Mouse (Mus musculus): ENCODE measurements at regions not wholly inside any gene's neighbourhood (a gene's known extent, or its start where the extent isn't known, plus 50 kb on each side); places are given as distances from the start of the nearest gene placed in this dataset.
"Not testable (repeated sequence)": the region's sequence is repeated elsewhere in the genome, so short reads cannot be mapped to it uniquely, and the experiment has no call there.

DNA sequence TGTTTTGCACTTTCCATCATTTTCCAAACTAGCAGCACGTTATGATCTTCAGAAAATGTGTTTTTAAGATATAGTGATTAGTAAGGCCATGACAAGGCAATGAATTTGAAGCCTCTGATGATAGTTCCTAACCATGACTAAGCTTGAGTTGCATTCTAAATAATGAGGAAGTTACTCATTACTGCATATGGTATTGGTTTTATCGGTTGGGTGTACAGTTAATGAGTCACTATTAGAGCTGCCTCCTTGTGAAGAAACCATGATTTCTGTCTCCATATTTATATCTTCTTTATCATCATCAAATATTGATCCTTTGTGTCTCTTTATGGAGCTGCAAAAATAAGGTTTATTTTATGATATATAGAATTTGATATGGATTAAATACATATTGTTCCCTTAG lies 4763.5 kb upstream of the Gm7489 start:
- no peak for DNase-seq (ENCODE audit: low read depth, low spot score)

DNA sequence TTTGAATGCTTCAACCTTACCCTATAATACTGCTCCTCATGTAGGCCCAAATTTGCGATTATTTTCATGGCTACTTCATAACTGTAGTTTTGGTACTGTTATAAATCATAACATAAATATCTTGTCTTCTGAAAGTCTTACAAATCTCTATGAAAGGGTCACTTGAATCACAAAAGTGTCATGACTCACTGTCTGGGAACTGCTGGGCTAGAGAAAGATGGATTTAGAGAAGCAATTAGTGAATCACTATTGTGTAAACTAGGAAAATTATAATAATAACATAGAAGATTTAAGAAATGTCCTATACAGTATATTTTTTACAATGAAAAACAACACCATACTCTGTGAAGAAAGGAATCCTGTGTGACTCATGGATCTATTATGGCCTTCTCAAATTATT lies 4738.3 kb upstream of the Gm7489 start:
- no peak for DNase-seq (ENCODE audit: low read depth, low spot score)

DNA sequence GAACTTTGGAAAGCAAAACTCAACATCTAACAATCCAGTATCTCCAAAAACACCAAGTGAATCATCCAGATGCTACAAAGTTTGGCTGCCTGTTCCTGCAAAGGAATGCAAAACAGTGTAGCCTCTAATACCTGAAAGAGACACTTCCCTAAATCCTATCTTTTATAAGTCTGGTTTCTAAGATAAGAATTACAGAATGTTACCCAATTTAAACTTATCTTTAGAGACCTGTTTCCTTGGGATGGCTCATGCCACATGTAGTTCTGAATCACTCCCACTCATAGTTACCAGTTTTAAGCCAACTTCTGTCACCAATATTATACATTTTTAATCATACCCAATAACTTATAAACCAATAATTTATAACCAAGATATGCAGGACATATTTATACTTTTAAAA lies 4732.7 kb upstream of the Gm7489 start:
- no peak for DNase-seq (ENCODE audit: low read depth, low spot score)

DNA sequence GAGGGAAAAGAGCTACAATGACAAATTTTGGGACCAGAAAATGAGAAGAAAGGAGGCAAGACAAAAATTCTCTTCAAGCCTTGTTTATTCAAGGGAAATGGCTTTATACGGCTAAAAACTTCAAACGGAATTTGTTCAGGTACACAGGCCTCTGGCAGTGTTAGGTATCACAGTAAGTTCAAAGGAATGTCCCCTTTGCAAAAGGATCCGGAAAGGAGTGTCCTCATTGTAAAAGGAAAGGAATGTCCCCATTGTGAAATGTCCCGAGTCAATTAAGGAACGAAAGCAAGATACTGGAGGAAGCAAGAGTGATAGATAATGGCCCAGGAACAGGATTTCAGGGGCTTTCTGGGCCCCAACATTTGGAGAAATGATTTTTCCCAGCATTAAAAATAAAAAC lies 4730.7 kb upstream of the Gm7489 start:
- no peak for DNase-seq (ENCODE audit: low read depth, low spot score)

DNA sequence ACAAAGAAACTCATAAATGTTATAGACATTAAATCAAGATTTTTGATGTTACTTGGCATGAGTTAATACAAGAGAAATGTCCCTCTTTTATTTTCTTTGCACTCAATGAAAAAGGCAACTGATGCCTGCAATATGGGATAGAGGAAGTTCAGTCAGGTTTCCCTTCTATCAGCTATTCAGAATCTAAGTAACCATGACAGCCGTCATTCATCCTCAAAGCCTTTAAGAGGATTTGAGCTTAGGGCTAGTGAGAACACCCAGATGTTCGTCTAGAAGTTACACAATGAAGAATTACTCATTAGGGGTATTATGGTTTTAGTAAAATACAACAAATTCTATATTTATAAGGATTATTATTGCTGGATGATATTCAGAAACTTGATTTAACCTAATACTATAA lies 4693.2 kb upstream of the Gm7489 start:
- no peak for DNase-seq (ENCODE audit: low read depth, low spot score)

DNA sequence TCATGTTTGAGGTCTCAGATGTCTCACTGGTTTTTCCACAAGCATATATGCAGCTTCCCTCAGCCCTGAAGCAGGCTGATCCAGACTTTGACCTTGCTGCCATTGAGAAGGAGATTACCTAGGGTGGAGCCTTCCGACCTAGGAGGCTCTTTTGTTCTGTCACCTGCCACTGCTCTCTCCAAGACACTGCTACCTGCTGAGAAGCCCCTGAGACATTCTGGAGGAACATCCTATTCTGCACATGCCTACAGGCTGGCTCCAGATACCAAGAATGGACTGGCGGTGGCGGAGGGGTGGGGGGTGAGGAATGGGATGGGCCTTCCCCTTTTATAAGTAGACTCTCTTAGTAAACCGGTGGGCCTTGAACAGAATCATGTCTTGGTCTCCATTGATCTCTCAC lies 4692.1 kb upstream of the Gm7489 start:
- DNase-seq (ENCODE audit: low read depth, low spot score) = not testable (repeated sequence)

DNA sequence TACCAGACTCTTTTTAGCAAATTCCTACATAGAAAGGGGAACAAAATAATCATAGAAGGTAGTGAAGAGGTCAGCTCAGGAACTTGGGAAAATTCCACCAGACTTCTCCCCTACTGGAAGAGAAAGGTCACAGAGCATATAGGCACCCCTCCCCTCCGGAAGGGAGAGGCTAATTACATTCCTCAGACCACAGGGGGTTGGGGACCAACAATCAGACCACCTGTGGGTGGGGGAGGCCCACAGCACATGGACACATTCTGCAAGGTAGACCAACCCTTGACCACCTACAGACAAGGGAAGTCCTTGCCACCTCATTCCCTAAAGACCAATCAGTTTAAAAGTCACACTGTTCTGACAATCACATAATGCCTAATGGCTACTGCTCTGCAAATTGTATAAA lies 4655.6 kb upstream of the Gm7489 start:
- no peak for DNase-seq (ENCODE audit: low read depth, low spot score)

DNA sequence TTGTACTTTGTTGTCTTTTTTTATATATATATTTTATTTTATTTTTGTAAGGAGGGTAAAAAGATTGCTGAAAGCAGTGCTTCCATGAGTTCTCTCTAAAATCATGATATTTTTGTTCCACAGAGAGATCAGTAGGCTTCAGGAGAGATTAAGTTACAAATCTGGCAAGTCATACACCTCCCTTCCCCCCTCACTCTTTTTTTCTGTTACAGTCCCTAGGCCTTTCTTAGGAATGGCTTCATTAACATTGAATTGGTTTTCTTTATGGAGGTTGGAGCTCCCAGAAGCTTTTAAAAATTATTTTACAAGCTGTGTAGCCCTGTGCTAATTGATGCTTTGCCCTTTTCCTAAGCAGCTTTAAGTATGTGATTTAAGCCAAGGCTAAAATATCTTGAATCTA lies 4653.9 kb upstream of the Gm7489 start:
- peak; percentile 8 for DNase-seq (ENCODE audit: low read depth, low spot score)

DNA sequence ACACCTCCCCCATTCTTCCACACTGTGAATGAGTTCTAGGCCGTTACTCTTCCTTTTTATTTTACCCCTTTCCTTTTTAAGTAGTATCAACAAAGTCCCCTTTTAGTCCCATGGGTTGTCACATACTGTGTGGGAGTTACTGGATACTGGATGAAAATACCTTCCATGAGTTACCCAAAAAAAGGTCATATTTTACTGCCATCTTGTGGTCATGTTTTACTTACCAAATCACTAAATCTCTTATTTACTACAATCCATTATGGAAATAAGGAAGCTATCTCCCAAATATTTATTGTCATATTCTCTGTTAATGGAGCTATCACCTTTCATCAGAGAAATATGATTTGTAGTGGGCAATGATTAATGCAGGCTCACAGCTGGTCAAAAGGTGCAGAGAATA lies 4614.5 kb upstream of the Gm7489 start:
- no peak for DNase-seq (ENCODE audit: low read depth, low spot score)

Measured in forelimb bud, embryonic 11.5 days (tissue).